Mouse (Mus musculus) right cerebral cortex, adult 18-20 months (tissue): ENCODE data around the gene Unc119b.
"Not testable (repeated sequence)": the region's sequence is repeated elsewhere in the genome, so short reads cannot be mapped to it uniquely, and the experiment has no call there.

Source experiments
- DNase-seq: peaks from one replicate; pipeline ENCODE4 v3.0.0; 2022; ENCODE audit warnings: mixed read lengths

Gene Unc119b

DNA sequence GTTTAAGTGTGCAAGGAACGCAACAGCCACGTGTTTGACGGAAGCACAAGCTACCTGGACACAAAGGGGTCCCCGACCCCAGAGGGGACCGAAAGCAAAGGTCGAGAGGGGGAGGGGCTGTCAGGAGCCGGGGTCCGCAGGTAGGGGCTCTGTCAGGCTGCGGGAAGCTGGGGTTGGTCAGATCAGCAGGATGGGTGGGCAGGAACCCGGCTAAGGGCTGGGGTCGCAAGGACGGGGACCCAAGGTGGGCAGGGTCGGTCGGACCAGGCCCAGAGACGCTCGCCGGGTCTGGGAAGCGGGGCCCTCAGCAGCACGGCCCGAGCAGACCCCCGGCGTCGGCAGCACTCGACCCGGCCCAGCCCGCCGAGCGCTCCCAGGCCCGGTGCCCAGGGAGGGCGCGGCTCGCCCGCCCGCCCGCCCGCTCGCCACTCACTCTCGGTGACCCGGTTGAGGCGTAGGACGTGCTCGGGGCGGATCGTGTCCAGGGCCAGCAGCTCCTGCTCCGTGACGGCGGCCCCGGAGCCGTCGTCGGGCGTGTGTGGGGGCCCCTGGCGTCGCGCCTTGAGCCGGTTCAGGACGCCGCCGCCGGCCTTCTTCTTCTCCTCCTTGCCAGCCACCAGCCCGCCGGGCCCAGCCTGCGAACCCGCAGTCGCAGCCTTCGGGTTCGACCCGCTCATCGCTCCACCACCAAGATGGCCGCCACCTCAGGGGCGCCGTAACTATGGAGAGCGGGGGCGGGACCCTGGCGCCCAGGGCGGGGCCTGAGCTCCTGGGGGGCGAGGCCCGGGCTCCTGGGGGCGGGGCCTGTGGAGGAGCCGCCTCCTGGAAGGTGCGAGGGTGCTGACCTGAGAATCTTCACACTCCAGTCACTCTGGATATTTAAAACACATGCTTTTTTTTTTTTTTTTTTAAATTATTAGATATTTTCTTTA is at the start of gene Unc119b:
TSS of gene Unc119b (minus strand) at position 742 of the 932 bp plus-strand sequence.
- peak; percentile 90 for DNase-seq

DNA sequence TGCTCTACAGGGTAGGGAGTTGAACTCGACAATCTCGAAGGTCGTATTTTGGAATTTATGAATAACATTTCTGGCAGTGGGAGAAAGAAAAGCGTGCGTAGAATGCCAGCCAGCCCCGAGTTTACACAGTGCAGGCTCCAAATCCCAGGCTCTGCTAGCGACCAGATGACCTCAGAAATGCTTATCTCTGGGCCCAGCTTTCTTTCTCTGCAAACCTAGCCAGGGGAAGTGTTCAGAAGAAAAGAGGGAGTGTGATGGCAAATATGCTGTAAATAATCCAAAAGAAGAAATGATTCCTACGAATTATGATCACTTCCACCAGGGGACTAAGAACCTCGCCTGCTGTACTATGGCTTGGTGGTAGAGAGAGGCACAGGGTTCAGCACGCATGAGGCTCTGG is 48.7 kb upstream of the Unc119b start:
- no peak for DNase-seq

DNA sequence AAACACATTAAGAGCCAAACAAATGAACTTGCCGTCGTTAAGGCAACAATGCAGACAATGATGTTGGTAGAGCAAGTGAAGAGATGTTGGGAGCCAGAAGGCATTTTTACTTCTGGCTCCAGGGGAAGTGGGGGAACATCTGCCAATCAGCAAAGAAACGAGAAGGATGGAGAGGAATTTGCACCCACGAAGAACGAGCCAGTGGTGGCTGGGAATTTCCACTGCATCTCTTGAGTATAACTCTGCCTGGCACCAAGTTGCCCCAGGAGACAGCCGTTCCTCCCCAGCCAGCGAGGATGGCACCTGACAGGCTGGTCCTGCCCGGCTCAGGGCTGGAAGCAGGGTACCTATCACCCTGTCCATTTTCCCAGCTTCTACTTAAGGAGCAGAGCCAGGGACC is 48.1 kb upstream of the Unc119b start:
- DNase-seq = peak; percentile 54

DNA sequence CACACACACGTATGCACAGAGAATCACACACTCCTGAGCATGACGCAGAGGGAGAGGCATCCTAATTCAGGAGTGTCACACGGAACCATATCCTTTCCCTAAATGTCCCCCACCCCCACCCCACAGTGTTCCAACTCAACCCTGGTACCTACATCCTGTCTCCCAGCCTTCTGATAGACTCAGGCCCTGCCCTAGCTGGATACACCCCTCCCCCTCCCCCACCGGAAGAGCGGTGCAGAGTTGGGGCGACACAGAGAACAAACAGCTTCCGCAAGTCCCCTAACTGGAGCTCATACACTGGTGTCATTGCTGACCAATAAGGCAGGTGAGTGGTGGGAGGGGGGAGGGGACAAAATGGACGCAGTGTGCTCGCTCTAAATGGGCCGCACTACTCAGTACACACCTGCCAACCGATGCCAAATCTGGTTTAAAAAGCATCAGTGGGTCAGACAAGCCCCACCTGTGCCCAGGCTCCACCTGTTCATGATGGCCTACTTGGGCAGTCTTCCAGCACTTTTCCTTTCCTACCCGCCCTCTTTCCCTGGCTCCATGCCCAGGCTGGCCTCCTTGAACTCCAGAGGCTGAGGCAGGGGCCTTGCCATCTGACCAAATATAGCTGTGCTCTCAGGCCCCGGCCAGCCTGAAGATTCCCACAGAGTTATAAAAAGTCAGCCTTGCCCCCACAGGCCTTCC is 46.6 kb upstream of the Unc119b start:
- no peak for DNase-seq

DNA sequence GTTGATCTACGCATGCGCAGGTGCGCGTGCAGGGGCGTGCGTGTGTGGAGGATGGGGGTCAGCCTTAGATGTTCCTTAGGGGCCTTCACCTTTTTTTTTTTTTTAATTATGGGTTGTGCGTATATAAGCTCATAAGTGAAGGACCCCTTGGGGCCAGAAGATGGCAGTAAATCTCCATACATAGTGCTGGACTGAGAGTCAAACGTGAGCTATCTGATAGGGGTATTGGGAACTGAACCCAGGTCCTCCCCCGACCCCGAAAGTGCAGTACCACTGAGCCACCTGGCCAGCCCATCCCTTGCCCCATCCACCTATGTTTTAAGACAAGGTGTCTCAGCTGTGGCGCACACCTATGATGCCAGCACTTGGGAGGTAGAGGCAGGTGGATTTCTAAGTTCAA is 44.8 kb upstream of the Unc119b start:
- DNase-seq = no peak

DNA sequence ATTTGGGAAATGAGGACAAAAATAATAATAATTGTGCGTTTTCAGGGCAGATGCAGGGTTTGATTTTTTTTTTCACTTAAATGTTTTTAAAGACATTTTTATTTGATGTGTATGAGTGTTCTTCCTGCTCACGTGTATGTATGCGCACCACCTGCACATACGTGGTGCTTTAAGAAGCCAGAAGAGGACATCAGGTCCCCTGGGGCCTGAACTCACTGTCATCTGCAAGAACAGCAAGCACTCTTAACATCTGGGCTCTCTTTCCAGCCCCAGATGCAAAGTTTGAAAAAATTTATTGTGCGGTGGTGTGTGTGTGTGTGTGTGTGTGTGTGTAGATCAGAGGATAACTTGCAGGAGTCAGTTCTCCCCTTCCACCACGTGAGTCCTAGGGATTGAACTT is 43.1 kb upstream of the Unc119b start:
- no peak for DNase-seq

DNA sequence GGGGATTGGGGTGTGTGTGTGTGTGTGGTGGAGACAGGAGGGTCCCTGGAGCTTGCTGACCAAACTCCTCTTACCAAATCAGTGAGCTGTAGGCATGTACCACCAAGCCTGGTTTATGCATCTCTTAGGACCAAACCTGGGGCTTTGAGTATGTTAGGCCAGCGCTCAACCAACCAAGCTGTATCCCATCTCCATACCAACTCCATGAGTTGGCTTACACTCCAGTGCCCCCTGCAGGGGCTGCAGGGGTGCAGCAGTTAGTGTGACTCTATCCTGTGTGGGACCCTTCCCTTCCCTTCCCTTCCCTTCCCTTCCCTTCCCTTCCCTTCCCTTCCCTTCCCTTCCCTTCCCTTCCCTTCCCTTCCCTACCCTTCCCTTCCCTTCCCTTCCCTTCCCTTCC is 39.8 kb upstream of the Unc119b start:
- no peak for DNase-seq

DNA sequence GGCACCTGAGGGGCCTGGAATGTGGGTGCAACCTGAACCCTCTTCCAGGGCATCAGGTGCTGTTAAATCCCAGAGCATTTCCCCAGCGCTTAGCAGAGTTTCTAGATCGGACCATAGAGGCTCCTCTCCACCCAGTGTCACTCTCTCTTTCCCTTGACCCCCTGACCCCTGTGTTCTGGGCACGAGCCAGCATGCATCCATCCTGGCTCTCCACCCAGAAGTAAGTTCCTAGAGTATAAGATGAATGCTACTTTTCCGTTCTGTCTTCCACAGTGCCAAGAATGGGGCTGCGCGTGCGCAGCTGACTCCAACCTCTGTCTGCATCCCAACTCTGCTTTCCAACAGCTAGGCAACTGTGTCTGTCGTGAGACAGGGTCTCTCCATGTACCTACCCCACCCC is 35.4 kb upstream of the Unc119b start:
- no peak for DNase-seq

DNA sequence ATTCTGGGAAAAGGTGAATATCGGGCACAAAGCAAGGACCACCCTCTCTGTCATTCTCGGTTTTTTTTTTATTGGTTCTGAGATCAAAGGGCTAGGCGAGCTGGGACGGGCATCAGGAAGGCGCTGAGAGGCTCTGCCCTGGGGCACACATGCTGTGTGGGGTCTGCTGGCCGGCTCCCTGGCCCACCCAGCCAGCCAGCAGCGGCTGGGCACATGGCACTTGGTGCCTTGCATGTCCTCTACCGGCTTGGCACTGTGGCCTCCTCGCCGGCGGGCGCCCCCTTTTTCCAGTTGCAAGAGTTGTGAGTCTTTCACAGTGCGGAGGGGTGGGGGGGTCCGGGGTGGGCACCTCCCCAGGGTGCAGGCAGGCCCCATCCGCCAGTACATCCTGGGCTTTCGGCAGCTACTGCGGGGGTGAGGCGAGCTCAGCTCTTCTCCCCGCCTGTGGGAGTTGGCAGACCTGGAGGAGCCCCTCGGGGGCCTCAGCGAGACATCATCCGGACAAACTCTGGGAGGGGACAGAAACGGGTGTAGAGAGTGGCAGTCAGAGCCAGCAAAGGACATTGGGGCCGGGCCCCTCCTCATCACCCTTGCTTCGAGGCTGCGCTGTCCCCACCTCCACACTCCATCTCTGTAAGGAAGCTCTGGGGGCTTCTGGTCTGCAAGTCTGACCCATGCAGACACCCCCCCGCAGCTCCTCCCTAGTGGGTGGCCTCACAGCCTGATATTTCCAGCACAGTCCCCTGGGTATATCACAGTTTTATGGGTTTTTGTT is 34.1 kb upstream of the Unc119b start:
- DNase-seq = no peak

DNA sequence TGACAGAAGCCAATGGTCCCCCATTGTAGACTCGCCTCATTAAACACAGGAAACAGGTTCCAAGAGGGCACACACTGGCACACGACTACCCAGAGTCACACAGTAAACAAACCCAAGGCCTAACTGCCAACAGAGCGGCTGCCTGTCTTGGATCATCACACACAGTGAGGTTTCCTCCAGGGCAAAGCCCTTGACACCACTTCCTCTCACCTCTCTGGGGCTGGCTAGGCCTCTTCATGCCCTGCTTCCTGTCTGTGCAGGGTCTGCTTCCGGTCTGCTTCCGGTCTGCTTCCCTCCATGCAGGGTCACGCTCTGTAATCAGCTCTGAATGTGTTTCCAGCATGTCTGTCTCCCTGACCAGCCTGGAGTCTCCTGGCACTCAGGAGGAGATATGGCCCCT is 32.6 kb upstream of the Unc119b start:
- DNase-seq = no peak

DNA sequence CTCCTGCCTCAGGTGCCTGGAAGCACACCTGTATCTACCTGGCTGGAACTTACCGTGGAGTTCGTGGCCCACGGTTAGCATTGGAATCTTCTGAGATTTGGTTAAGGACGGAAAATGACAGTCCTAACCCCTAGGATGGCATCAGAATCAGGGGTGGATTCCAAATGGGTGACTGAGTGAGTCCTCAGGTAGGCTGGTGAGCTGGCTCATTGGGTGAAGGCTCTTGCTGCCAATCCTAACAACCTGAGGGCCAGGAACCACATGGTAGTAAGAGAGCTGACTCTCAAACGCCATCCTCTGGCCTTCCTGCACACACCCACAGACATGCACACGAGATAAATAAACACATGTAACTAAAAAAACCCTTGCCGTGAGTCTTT is 32.0 kb upstream of the Unc119b start:
- DNase-seq = no peak

DNA sequence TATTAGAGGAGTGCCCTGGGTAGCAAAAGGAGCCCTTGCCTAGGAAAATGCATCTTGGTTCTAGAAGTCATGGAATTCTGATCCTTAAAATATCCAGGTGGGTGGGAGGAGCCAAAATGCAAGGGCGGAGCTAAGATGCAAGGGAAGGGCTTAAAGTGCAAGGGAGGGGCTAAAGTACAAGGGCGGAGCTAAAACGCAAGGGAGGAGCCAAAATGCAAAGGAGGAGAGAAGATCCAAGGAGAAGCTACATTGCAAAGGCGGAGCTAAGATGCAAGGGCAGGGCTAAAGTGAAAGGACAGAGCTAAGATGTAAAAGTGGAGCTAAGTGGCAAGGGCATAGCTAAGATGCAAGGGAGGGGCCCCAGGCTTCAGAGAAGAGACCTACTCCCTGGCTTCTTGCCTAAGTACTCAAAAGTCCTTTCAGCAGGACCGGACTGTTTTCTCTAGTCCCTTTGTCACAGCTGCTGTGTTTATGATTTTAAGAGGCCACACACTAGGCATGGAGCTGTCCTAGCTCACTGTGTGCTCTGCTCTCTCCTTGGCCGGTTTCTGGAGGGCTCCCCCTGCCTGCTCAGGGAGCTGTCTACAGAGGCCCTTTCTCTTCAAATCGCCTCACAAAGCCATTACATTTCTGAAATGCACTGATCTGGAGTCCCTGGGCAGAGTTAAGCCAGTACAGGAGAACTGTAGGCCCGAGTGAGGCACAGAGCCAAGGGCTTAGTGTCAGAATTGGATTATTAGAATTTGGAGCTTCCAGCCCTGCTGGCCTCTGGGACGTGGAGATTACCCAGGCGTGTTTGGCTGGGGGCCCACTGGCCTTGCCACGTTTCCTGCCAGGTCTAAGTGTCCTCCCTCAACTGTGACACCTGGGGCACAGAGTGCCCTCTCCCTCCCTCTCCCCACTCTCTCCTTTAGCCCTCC is 31.4 kb upstream of the Unc119b start:
- DNase-seq = no peak

DNA sequence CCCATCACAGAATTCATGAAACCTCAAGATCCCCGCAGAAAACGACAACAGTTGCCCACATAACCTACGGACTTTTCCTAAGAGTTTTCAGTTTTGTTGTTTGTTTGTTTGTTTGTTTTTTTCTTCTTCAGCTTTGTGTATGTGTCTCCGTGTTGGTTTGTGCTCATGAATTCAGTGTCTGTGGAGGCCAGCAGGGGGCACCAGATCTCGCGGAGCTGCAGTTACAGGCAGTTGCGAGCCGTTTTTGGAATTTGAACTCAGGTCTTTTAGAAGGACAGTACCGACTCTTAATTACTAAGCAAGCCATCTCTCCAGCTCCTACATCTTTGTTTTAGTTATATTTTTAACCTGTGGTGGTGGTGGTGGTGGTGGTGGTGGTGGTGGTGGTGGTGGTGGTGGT is 30.6 kb upstream of the Unc119b start:
- no peak for DNase-seq

DNA sequence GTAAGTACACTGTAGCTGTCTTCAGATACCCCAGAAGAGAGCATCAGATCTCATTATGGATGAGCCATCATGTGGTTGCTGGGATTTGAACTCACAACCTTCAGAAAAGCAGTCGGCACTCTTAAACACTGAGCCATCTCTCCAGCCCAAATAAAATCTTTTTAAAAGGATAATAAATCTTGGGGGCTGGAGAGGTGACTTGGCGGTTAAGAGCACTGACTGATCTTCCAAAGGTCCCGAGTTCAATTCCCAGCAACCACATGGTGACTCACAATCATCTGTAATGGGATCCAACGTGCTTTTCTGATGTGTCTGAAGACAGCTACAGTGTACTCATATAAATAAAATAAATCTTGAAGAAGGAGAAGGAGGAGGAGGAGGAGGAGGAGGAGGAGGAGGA is 29.7 kb upstream of the Unc119b start:
- not testable (repeated sequence) for DNase-seq

DNA sequence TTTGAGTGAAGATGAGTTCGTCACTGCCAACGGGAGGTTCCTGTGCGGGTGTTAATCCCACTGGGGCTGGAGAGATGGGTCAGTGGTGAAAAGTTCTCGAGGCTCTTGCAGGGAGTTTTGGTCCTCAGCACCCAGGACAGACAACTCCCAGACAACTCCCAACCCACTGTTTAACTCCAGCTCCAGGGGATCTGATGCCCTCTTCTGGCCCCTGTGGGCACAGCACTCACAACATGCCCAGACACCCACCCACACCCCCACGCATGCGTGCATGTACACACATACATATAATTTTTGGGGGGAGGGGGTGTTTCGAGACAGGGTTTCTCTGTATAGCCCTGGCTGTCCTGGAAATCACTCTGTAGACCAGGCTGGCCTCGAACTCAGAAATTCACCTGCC is 28.8 kb upstream of the Unc119b start:
- DNase-seq = peak; percentile 63

DNA sequence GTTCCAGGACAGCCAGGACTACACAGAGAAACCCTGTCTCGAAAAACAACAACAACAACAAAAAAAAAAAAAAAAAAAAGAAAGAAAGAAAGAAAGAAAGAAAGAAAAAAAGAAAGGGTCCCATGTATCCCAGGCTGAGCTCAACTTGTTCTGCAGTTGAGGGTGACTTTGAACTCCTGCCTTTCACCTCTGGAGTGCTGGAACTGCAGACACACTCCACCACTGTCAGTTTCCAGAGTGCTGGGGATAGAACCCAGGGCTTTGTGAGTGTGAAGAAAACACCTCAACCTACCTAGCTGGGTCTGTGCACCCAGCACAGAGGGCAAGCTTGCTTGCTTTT is 27.1 kb upstream of the Unc119b start:
- DNase-seq = not testable (repeated sequence)

DNA sequence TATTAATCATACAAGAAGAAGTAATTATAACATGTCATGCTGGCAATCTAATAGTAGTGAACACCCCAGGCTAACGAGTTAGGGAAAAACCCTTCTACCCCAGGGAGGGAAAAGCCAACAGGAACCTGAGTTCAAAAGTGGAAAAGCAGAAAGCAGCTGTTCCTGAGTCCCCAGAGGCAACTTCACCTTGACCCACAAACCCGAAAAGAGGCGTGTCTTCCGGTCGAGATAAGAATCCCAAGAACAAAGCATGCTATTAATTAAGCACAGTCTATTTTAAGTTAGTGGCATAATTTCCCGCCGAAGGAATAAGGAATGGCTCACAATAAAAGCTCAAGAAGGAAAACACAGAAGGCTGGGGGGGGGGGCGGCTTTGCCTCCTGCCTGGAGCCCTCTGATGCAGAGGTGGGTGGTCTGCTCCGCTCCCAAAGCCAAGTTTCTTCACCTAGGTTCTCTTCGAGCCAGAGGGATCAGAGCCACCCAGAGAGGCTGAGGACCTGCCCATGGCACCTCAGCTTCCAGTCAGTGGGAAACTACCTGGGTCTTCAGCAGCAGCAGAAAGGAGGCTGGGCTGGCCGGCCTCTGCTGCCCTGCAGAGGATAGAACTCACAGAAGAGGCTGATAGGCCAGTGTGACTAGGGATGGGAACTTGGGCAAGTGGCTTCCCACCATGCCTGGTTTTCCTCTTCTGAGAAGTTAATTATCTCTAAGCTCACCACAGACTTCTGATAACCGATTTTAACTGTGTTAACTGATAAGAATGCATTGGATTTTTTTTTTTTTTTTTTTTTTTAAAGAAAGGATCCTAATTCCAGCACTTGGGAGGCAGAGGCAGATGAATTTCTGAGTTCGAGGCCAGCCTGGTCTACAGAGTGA is 26.5 kb upstream of the Unc119b start:
- DNase-seq = no peak

DNA sequence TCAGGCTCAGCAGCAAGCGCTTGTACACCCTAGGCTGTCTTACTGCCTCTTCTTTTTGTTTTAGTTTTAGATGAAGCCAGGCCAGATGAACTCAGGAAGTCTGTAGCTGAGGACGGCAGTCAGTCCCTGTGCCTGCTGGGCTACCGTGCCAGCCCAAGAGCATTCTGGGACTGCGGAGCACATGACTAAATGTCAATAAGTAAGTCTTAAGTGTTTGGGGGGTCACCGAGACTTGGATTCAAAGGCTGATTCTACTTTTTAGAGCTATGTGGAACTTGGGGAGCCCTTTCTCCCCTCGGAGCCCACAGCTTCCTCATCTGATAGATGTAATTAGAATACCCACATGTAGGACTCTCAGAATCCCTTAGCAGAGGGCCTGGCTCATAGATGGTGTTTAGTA is 25.9 kb upstream of the Unc119b start:
- DNase-seq = no peak

DNA sequence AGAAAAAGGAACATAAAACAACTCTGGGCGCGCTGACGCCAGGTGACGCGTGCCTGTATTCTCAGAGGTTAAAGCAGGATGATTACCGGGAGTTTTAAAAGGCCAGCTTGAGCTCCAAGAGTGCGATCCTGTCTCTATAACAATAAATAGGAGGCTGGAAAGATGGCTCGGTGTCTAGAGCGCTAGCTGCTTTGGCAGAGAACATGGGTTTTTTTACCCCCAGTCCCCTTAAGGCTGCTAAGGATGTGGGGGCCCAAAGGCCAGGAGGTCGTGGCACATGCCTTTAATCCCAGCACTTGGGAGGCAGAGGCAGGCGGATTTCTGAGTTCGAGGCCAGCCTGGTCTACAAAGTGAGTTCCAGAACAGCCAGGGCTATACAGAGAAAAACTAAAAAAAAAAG is 24.4 kb upstream of the Unc119b start:
- DNase-seq = no peak

DNA sequence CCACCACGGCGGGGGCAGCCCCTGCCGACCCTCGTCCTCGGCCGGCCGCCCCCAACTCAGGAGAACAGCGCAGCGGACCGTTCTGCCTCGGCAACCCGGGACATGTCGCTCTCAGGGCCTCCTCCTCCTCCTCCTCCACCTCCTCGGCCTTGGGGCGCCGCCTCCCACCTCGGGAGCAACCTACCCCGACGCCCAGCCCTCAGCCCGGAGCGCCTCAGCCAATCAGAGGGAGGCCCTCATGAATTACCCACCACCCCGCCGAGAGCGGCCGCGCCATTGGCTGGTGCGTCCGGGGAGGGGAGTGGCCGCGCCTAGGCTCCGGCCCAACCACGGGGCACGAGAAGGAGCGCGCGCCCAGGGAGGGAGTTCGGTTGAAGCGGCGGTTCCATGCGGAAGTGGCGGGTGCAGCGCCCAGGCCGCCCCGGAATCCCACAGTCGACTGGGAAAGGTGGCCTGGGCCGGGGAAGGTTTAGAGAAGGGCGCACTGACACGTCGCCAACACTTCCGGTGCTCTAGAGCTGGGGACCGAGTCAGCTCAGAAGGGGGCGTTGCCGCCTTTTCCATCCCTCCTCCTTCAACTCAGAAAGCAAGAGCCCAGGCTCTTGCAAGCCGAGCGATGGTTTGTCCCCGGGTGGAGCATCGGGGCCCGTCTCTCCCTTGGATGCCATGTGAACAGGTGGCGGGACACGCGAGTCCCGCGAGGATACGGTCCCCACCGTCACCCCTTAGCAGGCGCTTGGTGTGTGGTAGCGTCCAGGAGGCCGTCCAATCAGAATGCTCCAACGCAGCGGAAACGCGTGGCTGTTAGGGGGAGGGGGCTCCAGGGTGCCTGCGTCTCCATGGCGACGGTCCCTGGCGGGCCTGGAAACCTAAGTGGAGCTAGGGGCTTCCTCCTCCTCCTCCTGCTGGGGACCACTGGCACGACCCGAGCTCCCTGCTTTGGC is 23.5 kb upstream of the Unc119b start, which contains the start of gene Mlec:
TSS of gene Mlec (minus strand) at position 140 of the 944 bp plus-strand sequence.
- peak; percentile 99 for DNase-seq
